Mouse (Mus musculus) embryonic facial prominence, embryonic 14.5 days (tissue): ENCODE results near the gene Efcc1. TPM values are rescaled to one million over a fixed set of nuclear protein-coding genes. Genes with fewer than 3 reads are reported as not detected.

Source experiments
- ATAC-seq: fragments of 200-750 bp; cut with Nextera tagmentation; 2 replicates; pipeline ENCODE4 v1.8.0; 2017; ENCODE audit warnings: low read depth, moderate number of reproducible peaks, moderate TSS enrichment
- DNase-seq: peaks from one replicate; pipeline ENCODE4 v3.0.0-alpha.2; 2015; ENCODE audit warnings: low spot score
- H3K27ac ChIP-seq: fragments of 300-500 bp; sonication (generic); replicated peaks from 2 replicates; pipeline ENCODE4 v1.5.1; 2014; ENCODE audit warnings: low read depth, mild to moderate bottlenecking, low read length, moderate library complexity
- H3K27me3 ChIP-seq: fragments of 300-500 bp; sonication (generic); replicated peaks from 2 replicates; pipeline ENCODE4 v1.6.1; 2014; ENCODE audit warnings: low read length; ENCODE audit not compliant: control insufficient read depth, insufficient read depth
- H3K36me3 ChIP-seq: fragments of 300-500 bp; sonication (generic); 2 replicates; pipeline ENCODE4 v1.6.1; 2014; ENCODE audit warnings: low read length, mixed read lengths; ENCODE audit not compliant: control insufficient read depth, insufficient read depth
- H3K4me1 ChIP-seq: fragments of 300-500 bp; sonication (generic); 2 replicates; pipeline ENCODE4 v1.6.1; 2014; ENCODE audit warnings: antibody characterized with exemption, low read length; ENCODE audit not compliant: control insufficient read depth, insufficient read depth
- H3K4me2 ChIP-seq: fragments of 300-500 bp; sonication (generic); 2 replicates; pipeline ENCODE4 v1.6.1; 2014; ENCODE audit warnings: low read depth, mild to moderate bottlenecking, low read length, moderate library complexity, mixed read lengths
- H3K4me3 ChIP-seq: fragments of 300-500 bp; sonication (generic); 2 replicates; pipeline ENCODE4 v1.5.1; 2014; ENCODE audit warnings: low read depth, mild to moderate bottlenecking, low read length
- H3K9ac ChIP-seq: fragments of 300-500 bp; sonication (generic); 2 replicates; pipeline ENCODE4 v1.6.1; 2014; ENCODE audit warnings: low read depth, mild to moderate bottlenecking, low read length, moderate library complexity, mixed read lengths
- H3K9me3 ChIP-seq: fragments of 300-500 bp; sonication (generic); 2 replicates; pipeline ENCODE4 v1.6.1; 2016; ENCODE audit warnings: low read length; ENCODE audit not compliant: control insufficient read depth
- WGBS: fragments of 180-500 bp; shearing (Covaris S2); extraction: QIAGEN DNeasy Blood & Tissue Kit; methylation state at CpG from one replicate; pipeline ENCODE4 v1.1.7; 2014; 5-methylcytosine and 5-hydroxymethylcytosine counted together
- polyA plus RNA-seq: library from polyadenylated mRNA; unstranded; fragments of >200 nt; fragmentation: Nextera tagmentation; extraction: Ambion mirVana; gene quantifications from 2 replicates; pipeline ENCODE4 v1.2.1, GENCODE M21; 2014

The Efcc1 gene
- polyA plus RNA-seq, 1 experiment from 2014 or later, result 1.9 TPM

DNA sequence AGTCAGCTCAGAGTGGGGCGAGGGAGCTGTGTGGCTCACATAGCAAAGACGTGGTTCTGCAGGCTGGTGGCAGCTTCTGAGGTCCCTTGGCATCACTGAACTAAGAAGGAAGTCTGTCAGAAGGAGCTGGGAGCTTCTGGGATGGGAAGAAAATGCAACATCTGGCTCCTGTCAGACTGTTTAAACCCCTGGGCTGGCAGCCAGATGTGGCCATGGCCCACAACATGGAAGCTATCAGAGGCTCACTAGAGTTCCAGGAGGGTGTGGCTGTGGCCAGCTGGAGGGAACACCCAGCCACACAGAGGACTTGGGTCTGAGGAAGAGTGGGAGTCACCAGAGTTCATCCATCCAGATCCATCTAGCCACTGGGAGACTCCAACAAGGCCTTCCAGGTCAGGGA lies 16.2 kb downstream of the Efcc1 start:
- H3K27ac ChIP-seq, result no peak overlapping the region
- peak; percentile 71 for DNase-seq
- no peak overlapping the region for H3K9ac ChIP-seq
- no peaks in the 10 kb centered on the region for H3K9me3 ChIP-seq
- H3K4me2 ChIP-seq, result no peak overlapping the region
- no peaks in the 10 kb centered on the region for H3K36me3 ChIP-seq
- WGBS, result 31% methylated on average over 2 of the region's 2 CpGs
- H3K4me1 ChIP-seq, result peaks cover 9% of the 10 kb centered on the region; the same call in 1 of the 2 replicates
- H3K27me3 ChIP-seq, result no peaks in the 10 kb centered on the region
- no peak for ATAC-seq
- no peak overlapping the region for H3K4me3 ChIP-seq

DNA sequence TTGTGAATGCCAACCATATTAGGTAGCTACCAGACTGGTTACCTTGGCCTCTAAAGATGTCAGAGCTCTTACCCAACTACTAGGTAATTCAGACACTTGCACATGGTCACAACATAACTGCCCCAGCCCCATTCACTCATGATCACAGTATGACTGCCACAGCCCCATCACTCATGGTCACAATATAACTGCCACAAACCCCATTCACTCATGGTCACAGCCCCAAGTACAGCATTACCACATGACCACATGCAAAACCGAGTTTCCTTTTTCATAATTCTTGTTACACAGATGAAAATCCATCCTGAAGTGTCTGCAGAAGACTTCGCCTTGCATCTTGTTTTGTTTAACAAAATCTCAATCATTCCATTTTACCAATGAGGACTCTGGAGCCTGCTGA lies 17.4 kb downstream of the Efcc1 start:
- WGBS, result 75% methylated on average over 2 of the region's 2 CpGs
- no peak overlapping the region for H3K9ac ChIP-seq
- H3K27me3 ChIP-seq, result no peaks in the 10 kb centered on the region
- H3K4me2 ChIP-seq, result no peak overlapping the region
- H3K27ac ChIP-seq, result no peak overlapping the region
- H3K36me3 ChIP-seq, result no peaks in the 10 kb centered on the region
- H3K9me3 ChIP-seq, result no peaks in the 10 kb centered on the region
- no peak for DNase-seq
- H3K4me1 ChIP-seq, result peaks cover 9% of the 10 kb centered on the region; the same call in 1 of the 2 replicates
- H3K4me3 ChIP-seq, result no peak overlapping the region
- ATAC-seq, result no peak

DNA sequence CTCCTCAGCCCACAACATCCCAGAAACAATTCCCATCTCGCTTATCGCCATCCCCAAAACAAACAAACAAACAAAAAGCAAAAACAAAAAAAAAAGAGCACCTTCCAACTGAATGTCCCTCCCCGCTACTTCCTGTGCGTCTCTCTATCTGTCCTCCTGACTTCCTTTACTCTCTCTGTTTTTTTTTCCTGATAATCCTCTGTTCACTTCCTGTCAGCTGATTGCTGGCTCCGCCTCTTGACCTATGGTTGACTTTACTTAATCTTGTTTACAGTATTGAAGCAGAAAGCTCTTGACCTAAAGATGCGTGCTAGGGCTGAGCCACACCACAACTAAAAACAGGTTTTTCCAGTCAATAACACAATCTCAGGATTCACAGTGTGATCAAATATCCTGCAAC lies 17.9 kb downstream of the Efcc1 start:
- no peak overlapping the region for H3K4me3 ChIP-seq
- H3K36me3 ChIP-seq, result no peaks in the 10 kb centered on the region
- H3K4me2 ChIP-seq, result no peak overlapping the region
- H3K4me1 ChIP-seq, result peaks cover 9% of the 10 kb centered on the region; the same call in 1 of the 2 replicates
- H3K27ac ChIP-seq, result no peak overlapping the region
- DNase-seq (no peak), ATAC-seq (no peak)
- 88% methylated on average over 6 of the region's 6 CpGs for WGBS
- no peaks in the 10 kb centered on the region for H3K27me3 ChIP-seq
- no peak overlapping the region for H3K9ac ChIP-seq
- H3K9me3 ChIP-seq, result no peaks in the 10 kb centered on the region

GRCm38 (mm10) chr6:87750184-87750910 lies 19.7 kb downstream of the Efcc1 start:
- H3K27ac ChIP-seq, result no peak overlapping the region
- H3K36me3 ChIP-seq, result no peaks in the 10 kb centered on the region
- 82% methylated on average over 8 of the region's 8 CpGs for WGBS
- peaks cover 9% of the 10 kb centered on the region; the same call in 1 of the 2 replicates for H3K4me1 ChIP-seq
- no peaks in the 10 kb centered on the region for H3K27me3 ChIP-seq
- H3K9me3 ChIP-seq, result no peaks in the 10 kb centered on the region
- ATAC-seq (no peak), DNase-seq (no peak)
- no peak overlapping the region for H3K4me2 ChIP-seq
- no peak overlapping the region for H3K4me3 ChIP-seq
- H3K9ac ChIP-seq, result no peak overlapping the region

- Histone ChIP-seq H3K36me3 (no peaks in the 10 kb centered on the region), H3K4me3 (no peak overlapping the region), H3K9ac (no peak overlapping the region), H3K4me1 (peaks cover 8% of the 10 kb centered on the region; the same call in 1 of the 2 replicates), H3K4me2 (no peak overlapping the region), H3K27ac (no peak overlapping the region), H3K27me3 (no peaks in the 10 kb centered on the region), H3K9me3 (no peaks in the 10 kb centered on the region)
- 86% methylated on average over 6 of the region's 6 CpGs for WGBS
- DNase-seq (no peak), ATAC-seq (no peak)
Observed at GRCm38 (mm10) chr6:87751574-87751973, 20.9 kb downstream of the Efcc1 start.

- H3K9me3 ChIP-seq, result no peaks in the 10 kb centered on the region
- H3K27me3 ChIP-seq, result no peaks in the 10 kb centered on the region
- H3K4me1 ChIP-seq, result no peaks in the 10 kb centered on the region
- H3K9ac ChIP-seq, result no peak overlapping the region
- H3K4me3 ChIP-seq, result no peak overlapping the region
- ATAC-seq, result no peak
- H3K36me3 ChIP-seq, result no peaks in the 10 kb centered on the region
- H3K4me2 ChIP-seq, result no peak overlapping the region
- no peak for DNase-seq
- WGBS, result 86% methylated on average over 4 of the region's 4 CpGs
- no peak overlapping the region for H3K27ac ChIP-seq
Observed at GRCm38 (mm10) chr6:87755196-87755595, 24.5 kb downstream of the Efcc1 start.

GRCm38 (mm10) chr6:87756896-87757295 lies 26.2 kb downstream of the Efcc1 start:
- Histone ChIP-seq H3K9me3 (no peaks in the 10 kb centered on the region), H3K4me1 (no peaks in the 10 kb centered on the region), H3K4me2 (no peak overlapping the region), H3K27me3 (no peaks in the 10 kb centered on the region), H3K27ac (no peak overlapping the region), H3K4me3 (no peak overlapping the region), H3K9ac (no peak overlapping the region), H3K36me3 (no peaks in the 10 kb centered on the region)
- no peak for ATAC-seq
- no peak for DNase-seq
- 85% methylated on average over 8 of the region's 8 CpGs for WGBS

DNA sequence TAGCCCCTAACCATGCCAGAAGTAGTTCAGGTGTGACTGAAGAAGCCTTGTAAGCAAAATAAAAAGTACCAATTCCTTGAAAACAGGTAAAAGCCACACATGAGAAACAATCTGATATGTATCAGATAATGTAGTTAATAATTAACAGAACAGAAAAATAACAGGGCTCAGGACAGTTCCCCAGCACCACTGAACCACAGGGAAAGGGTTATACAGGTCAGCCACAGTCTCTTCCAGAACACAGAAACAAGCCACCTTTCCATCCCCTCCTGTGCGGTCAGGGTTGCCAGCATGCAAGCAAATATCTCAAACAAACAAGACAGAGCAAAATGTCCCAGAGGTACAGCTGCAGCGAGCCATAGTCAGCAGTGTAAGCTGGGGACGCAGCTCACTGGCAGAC lies 28.7 kb downstream of the Efcc1 start:
- Histone ChIP-seq H3K9ac (no peak overlapping the region), H3K4me2 (no peak overlapping the region), H3K4me3 (no peak overlapping the region), H3K27me3 (no peaks in the 10 kb centered on the region), H3K36me3 (no peaks in the 10 kb centered on the region), H3K27ac (no peak overlapping the region), H3K9me3 (no peaks in the 10 kb centered on the region), H3K4me1 (no peaks in the 10 kb centered on the region)
- no peak for ATAC-seq
- 56% methylated on average over 3 of the region's 3 CpGs for WGBS
- no peak for DNase-seq

GRCm38 (mm10) chr6:87759850-87760249 lies 29.2 kb downstream of the Efcc1 start:
- Histone ChIP-seq H3K4me2 (no peak overlapping the region), H3K9ac (no peak overlapping the region), H3K27ac (no peak overlapping the region), H3K4me1 (no peaks in the 10 kb centered on the region), H3K27me3 (no peaks in the 10 kb centered on the region), H3K4me3 (no peak overlapping the region), H3K36me3 (no peaks in the 10 kb centered on the region), H3K9me3 (no peaks in the 10 kb centered on the region)
- WGBS, result 71% methylated on average over 3 of the region's 3 CpGs
- ATAC-seq, result no peak
- no peak for DNase-seq
